Mouse (Mus musculus) testis, postnatal 10 days (tissue): Measurements from ENCODE around the gene Kcnj9.
A peak's percentile ranks its signal among the peaks of the same experiment; 100 is the strongest.

ENCODE experiments used
- DNase-seq: peaks from one replicate; pipeline ENCODE4 v3.0.0; 2021; ENCODE audit warnings: low spot score

Kcnj9 gene

GRCm38 (mm10) chr1:172329131-172329530 is at the start of gene Kcnj9:
TSS of gene Kcnj9 (minus strand) at chr1:172329318.
- DNase-seq, result no peak

- peak; percentile 67 for DNase-seq
Observed at GRCm38 (mm10) chr1:172376758-172377458, 47.8 kb upstream of the Kcnj9 start.

GRCm38 (mm10) chr1:172376198-172376667 is 47.1 kb upstream of the Kcnj9 start, which contains the start of gene Pigm:
TSS of gene Pigm (plus strand) at chr1:172376546.
- DNase-seq, result peak; percentile 97

- peak; percentile 76 for DNase-seq
Observed at GRCm38 (mm10) chr1:172368768-172369418, 39.8 kb upstream of the Kcnj9 start.

- DNase-seq, result peak; percentile 63
Observed at GRCm38 (mm10) chr1:172364684-172365083, 35.6 kb upstream of the Kcnj9 start.

GRCm38 (mm10) chr1:172358341-172358740 is 29.2 kb upstream of the Kcnj9 start:
- peak; percentile 45 for DNase-seq

GRCm38 (mm10) chr1:172357550-172357949 is 28.4 kb upstream of the Kcnj9 start:
- DNase-seq, result peak; percentile 80

GRCm38 (mm10) chr1:172355336-172355735 is 26.2 kb upstream of the Kcnj9 start:
- DNase-seq, result no peak

GRCm38 (mm10) chr1:172352453-172352852 is 23.3 kb upstream of the Kcnj9 start:
- DNase-seq, result no peak

- DNase-seq, result no peak
Observed at GRCm38 (mm10) chr1:172352001-172352400, 22.9 kb upstream of the Kcnj9 start.

- peak; percentile 37 for DNase-seq
Observed at GRCm38 (mm10) chr1:172349916-172350812, 21.0 kb upstream of the Kcnj9 start.

- no peak for DNase-seq
Observed at GRCm38 (mm10) chr1:172349504-172349903, 20.4 kb upstream of the Kcnj9 start.

- no peak for DNase-seq
Observed at GRCm38 (mm10) chr1:172347382-172347781, 18.3 kb upstream of the Kcnj9 start.

- DNase-seq, result no peak
Observed at GRCm38 (mm10) chr1:172346707-172347106, 17.6 kb upstream of the Kcnj9 start.

- DNase-seq, result no peak
Observed at GRCm38 (mm10) chr1:172344820-172345219, 15.7 kb upstream of the Kcnj9 start.

GRCm38 (mm10) chr1:172343914-172344313 is 14.8 kb upstream of the Kcnj9 start:
- no peak for DNase-seq

- no peak for DNase-seq
Observed at GRCm38 (mm10) chr1:172342729-172343128, 13.6 kb upstream of the Kcnj9 start.

GRCm38 (mm10) chr1:172341386-172341785 is 12.3 kb upstream of the Kcnj9 start:
- DNase-seq, result no peak

- peak; percentile 85 for DNase-seq
Observed at GRCm38 (mm10) chr1:172340729-172341321, 11.7 kb upstream of the Kcnj9 start, which contains the start of gene Kcnj10. TSS of gene Kcnj10 (plus strand) at chr1:172341210.

- DNase-seq, result no peak
Observed at GRCm38 (mm10) chr1:172337411-172338185, 8.5 kb upstream of the Kcnj9 start.

- no peak for DNase-seq
Observed at GRCm38 (mm10) chr1:172335804-172336203, 6.7 kb upstream of the Kcnj9 start.
